ENCODE assay signal across 15 mouse cellular contexts in the genomic region with DNA sequence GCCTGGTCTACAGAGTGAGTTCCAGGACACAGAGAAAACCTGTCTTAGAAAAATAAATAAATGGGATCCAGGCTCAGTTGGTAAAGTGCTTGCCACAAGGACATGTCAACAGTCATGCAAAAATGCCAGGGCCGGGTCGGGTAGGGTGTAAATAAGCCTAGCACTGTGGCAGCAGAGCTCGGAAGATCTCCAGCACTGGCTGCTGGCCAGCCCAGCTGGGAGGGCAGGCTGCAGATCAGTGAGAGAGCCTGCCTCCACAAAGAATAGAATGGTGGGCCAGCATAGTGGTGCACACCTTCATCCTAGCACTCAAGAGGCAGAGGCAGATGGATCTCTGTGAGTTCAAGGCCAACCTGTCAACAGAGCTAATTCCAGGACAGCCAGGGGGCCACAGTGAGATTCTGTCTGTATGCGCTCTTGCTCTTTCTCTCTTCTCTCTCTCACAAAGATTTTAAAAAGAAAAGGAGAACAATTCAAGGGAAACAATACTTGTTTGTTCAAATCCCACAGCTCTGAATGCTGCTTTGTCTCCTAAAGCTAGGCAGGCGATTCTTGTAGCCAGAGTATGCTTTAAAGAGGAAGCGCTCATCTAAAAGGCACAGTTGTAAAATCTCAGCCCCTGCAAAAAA.
DNase-seq lines count a peak whose midpoint lies in the region; ATAC-seq lines count a peak whose summit lies in the region.
"Had no signal": no experiment of that assay in that cellular context is flagged by ENCODE, and none has a peak within 500 bp of the region (broad histone marks: within the 10 kb centered on the region; RNA-seq: fewer than 3 reads in every experiment).

No protein-coding gene starts in this region.

- H3K4me1 ChIP-seq in hindbrain, embryonic 16.5 days (ENCODE audit: control insufficient read depth, insufficient read depth, low read depth, low read length): no peaks in the 10 kb centered on the region; the same call in 1 of the 2 replicates
- H3K4me1 ChIP-seq: embryonic facial prominence, embryonic 13.5 days; forebrain, embryonic 12.5 days; limb, embryonic 13.5 days had no signal

- no peak overlapping the region for H3K4me2 ChIP-seq in hindbrain, embryonic 16.5 days (ENCODE audit: low read length)
- H3K4me2 ChIP-seq: embryonic facial prominence, embryonic 13.5 days; forebrain, embryonic 12.5 days; limb, embryonic 13.5 days had no signal

- 56% methylated on average over 6 of the region's 6 CpGs for WGBS in hindbrain, embryonic 16.5 days

- H3K9me3 ChIP-seq in hindbrain, embryonic 16.5 days (ENCODE audit: control insufficient read depth, low read length): no peaks in the 10 kb centered on the region
- H3K9me3 ChIP-seq: forebrain, embryonic 12.5 days; limb, embryonic 13.5 days had no signal

- H3K9ac ChIP-seq in hindbrain, embryonic 16.5 days (ENCODE audit: low read depth, low read length): no peak overlapping the region
- H3K9ac ChIP-seq: embryonic facial prominence, embryonic 13.5 days; forebrain, embryonic 12.5 days; limb, embryonic 13.5 days had no signal

- H3K4me3 ChIP-seq in hindbrain, embryonic 16.5 days (ENCODE audit: low read length): no peak overlapping the region
- H3K4me3 ChIP-seq: embryonic facial prominence, embryonic 13.5 days; forebrain, embryonic 12.5 days; limb, embryonic 13.5 days had no signal

- peaks cover 32% of the 10 kb centered on the region for H3K36me3 ChIP-seq in hindbrain, embryonic 16.5 days (ENCODE audit: control insufficient read depth, insufficient read depth, low read length)

- H3K27me3 ChIP-seq in hindbrain, embryonic 16.5 days (replicated peaks; ENCODE audit: control insufficient read depth, insufficient read depth, low read length): no peaks in the 10 kb centered on the region
- H3K27me3 ChIP-seq: embryonic facial prominence, embryonic 13.5 days; forebrain, embryonic 12.5 days; limb, embryonic 13.5 days had no signal

- peak; percentile 57 for DNase-seq in adrenal gland, postnatal 10 days
- DNase-seq in adrenal gland, adult (ENCODE audit: inconsistent age in 2 of 2, low spot score in 1 of 2): no peak
- DNase-seq in layer of hippocampus, postnatal 36 days: peak; percentile 33 to 53
- no peak for DNase-seq in layer of hippocampus, adult 9-10 months (ENCODE audit: low spot score)
- DNase-seq in ZHBTc4 (ENCODE audit: low read depth, low spot score): peak; percentile 43
- peak; percentile 75 to 85 for DNase-seq in cerebellum, postnatal 14 days
- DNase-seq in frontal cortex, postnatal 10 days (ENCODE audit: low spot score in 2 of 2): no peak
- DNase-seq: heart, postnatal 10 days; kidney, postnatal 14 days; lung, adult 18-20 months; retina, postnatal 1 day had no signal

- H3K27ac ChIP-seq in hindbrain, embryonic 16.5 days (ENCODE audit: low read depth, low read length): no peak overlapping the region
- H3K27ac ChIP-seq: embryonic facial prominence, embryonic 13.5 days; forebrain, embryonic 12.5 days; limb, embryonic 13.5 days had no signal

- no peak for ATAC-seq in hindbrain, embryonic 16.5 days

Comparison
In these comparisons a context has a peak if more than half of its experiments do, and no peak if none do; other contexts are left out.
1. DNase-seq: peak in adrenal gland, postnatal 10 days (single experiment), layer of hippocampus, postnatal 36 days (2 of 2), ZHBTc4 (single experiment) and cerebellum, postnatal 14 days (2 of 2); none in adrenal gland, adult (0 of 2), layer of hippocampus, adult 9-10 months (single experiment) and frontal cortex, postnatal 10 days (0 of 2).